Mouse (Mus musculus): ENCODE data around the gene Nr1i3.
"Not testable (repeated sequence)": the region's sequence is repeated elsewhere in the genome, so short reads cannot be mapped to it uniquely, and the experiment has no call there.

Gene Nr1i3

GRCm38 (mm10) chr1:171230215-171230614 lies 16.4 kb downstream of the Nr1i3 start:
- DNase-seq (ENCODE audit: low spot score in 2 of 2): no peak

DNA sequence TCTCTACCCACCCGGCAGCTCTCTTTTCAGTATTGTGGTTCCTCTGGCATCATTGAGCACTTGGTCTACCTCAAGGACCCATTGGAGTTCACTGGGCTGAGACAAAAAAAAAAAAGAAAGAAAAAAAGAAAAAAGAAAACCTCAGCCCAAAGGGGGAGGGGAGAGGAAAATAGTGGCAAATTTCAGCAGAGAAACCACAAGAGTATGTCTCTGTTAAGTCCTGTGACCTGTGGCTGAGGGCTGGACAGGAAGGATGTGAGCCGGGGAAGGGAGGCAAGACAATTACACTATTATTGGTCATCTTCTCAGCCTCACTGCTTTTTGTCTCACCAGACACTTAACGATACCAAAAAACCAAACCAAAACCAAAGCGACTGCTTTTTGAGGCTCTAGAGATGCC lies 18.1 kb downstream of the Nr1i3 start:
- no peak for DNase-seq (ENCODE audit: low spot score in 2 of 2)

DNA sequence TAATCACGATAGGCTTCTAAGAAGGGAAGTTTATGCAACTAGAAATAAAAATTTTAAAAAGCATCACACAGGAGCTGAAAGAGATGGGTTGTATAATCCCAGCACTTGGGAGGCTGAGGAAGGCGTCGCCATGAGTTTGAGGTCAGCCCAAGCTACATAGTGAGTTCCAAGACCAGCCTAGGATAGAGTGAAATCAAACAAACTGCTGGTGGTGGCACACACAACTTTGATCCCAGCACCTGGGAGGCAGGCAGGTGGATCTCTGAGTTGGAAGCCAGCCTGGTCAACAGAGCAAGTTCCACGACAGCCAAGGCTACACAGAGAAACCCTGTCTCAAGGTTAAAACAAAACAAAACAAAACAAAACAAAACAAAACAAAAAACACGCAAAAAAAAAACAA lies 18.6 kb downstream of the Nr1i3 start:
- no peak for DNase-seq (ENCODE audit: low spot score in 2 of 2)

DNA sequence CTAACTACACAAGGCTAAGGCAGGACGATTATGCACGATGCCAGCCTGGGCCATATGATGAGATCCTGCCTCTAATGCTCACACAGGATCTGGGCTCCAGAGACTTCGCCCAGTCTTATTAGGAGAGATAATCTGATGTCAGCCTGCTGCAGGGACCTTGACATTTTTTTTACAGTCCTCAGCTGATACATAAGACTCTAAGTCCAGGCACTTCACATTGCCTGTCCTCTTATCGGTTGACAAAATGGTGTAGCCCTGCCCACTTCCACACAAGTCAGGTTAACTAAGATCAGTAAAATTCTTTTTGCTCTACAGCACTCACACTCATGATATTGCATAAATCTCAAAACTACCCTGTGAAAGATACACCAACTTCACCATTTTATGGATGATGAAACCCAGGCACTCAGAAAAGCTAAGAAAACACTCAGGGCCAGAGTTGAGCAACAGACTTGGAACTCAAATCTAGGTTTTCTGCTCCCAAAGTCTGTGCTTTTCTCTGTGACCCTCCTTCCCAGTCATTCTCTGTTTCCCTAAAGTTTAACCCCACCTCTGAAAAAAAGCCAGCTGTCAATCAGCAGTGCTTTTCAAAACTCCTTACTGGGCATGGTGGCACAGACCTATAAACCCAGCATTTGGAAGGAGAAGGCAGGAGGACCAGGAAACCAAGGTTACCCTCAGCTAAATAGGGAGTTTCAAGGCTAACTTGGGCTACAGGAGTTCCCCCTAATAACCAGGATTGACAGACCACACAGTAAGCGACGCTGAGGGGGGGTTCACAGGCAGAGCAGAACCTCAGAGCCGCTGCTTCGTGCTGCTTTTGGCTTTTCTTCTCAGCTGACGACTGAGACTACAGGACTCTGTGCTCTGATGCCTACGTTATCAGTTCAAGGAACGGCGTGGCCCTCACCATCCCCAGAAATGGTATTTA lies 19.3 kb downstream of the Nr1i3 start:
- DNase-seq (ENCODE audit: low spot score in 2 of 2): no peak

DNA sequence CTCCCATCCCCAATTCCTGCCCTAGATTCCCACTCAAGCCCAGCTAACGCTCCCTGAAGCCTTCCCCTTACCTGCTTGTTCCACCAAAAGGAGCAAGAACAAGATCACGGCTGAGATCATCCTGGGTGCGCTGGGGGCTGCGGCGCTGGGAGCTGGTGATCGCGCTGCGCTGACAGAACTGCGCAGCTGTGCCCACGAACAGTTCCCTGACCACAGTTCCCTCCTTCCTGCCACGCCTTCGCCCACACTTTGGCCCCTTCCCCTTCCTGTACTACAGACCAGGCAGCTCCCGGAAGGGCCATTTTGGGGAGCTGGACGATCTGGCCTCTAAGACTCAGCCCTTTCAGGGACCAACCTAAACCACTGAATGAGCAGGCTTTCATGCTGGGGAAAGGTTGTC lies 20.4 kb downstream of the Nr1i3 start, which contains the start of gene Fcer1g:
Gene Fcer1g (minus strand): TSS at position 240 of the 400 bp plus-strand sequence.
- peak in 1 of 2 experiments; percentile 43 for DNase-seq (ENCODE audit: low spot score in 2 of 2)

- no peak for DNase-seq (ENCODE audit: low spot score in 2 of 2)
Observed at GRCm38 (mm10) chr1:171234538-171234937, 20.8 kb downstream of the Nr1i3 start.

DNA sequence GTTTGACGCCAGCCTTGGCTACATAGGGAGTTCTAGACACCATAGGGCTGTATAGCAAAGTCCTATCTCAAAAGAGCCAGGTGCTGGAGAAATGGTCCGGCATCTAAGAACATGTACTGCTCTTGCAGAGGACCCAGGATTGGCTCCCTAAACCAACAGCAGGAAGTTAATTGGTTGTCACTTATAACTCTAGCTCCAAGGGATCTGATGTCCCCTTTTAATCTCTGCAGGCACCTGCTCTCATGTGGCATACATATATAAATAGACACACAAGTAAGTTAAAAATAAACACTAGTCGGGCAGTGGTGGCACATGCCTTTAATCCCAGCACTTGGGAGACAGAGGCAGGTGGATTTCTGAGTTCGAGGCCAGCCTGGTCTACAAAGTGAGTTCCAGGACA lies 22.0 kb downstream of the Nr1i3 start:
- no peak for DNase-seq (ENCODE audit: low spot score in 2 of 2)

DNA sequence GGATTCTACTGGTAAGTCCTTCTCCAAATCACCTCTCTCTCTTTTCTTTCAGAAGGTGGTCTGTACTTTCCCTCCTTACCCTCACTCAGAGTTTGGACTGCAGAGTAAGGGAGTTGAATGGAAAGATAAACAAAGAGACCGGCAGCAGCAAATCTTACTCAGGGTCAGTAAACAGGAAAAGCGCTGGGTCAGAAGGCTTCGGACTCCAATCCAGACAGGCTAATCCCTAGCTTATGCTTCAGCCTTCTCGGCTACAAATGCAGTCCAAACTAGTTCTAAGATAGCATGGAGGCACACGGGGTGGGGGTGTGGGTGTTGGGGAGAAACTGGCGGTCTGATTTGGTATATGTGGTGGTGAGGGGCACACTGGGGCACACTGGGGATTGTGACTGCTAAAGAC lies 23.7 kb downstream of the Nr1i3 start:
- DNase-seq (ENCODE audit: low spot score in 2 of 2): no peak

GRCm38 (mm10) chr1:171238463-171238862 lies 24.7 kb downstream of the Nr1i3 start:
- peak; percentile 43 to 75 for DNase-seq (ENCODE audit: low spot score in 2 of 2)

- DNase-seq (ENCODE audit: low spot score in 2 of 2): no peak
Observed at GRCm38 (mm10) chr1:171239992-171240744, 26.4 kb downstream of the Nr1i3 start.

- DNase-seq (ENCODE audit: low spot score in 2 of 2): no peak
Observed at GRCm38 (mm10) chr1:171240911-171241310, 27.1 kb downstream of the Nr1i3 start.

DNA sequence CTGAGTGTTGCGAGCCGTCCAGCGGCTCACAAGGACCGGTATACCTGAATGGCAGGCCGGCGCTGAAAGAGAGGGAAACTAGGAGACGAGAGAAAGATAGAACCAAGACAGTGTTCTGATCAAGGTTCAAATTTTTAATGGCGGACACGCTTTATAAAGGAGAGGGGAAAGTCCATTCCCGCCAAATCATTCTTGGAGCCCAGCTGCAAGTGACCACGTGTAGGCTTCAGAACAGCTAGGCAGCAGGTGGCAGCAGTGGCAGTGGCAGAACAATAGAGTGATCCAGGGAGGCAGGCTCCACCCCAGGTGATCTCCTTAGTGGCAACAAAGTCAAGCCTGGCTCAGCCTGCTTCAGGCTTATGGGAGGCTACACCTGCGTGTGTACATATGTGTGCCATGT lies 28.2 kb downstream of the Nr1i3 start:
- not testable (repeated sequence) for DNase-seq (ENCODE audit: low spot score in 2 of 2)

- no peak for DNase-seq (ENCODE audit: low spot score in 2 of 2)
Observed at GRCm38 (mm10) chr1:171245353-171245752, 31.6 kb downstream of the Nr1i3 start.

GRCm38 (mm10) chr1:171246709-171247452 lies 33.1 kb downstream of the Nr1i3 start:
- DNase-seq (ENCODE audit: low spot score in 2 of 2): peak; percentile 95 to 98

DNA sequence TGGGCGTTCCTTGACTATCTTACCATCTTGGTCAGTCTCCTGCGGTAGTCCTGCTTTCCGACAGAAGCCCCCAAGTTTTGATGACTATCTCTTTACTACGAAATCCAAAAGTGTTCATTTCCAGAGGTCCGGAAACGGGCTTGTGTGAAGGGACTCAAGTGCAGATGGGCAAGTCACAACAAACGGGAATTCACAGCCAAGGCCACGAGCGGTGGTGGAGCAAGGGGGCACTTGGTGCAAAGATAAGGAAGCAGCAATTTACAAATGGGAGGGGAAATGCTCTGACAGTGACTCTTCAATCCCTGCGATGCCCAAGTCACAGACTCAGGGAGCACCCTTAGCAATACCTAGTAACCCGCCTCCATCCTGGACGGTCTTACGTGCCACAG lies 33.7 kb downstream of the Nr1i3 start:
- DNase-seq (ENCODE audit: low spot score in 2 of 2): peak in 1 of 2 experiments; percentile 47

- no peak for DNase-seq (ENCODE audit: low spot score in 2 of 2)
Observed at GRCm38 (mm10) chr1:171247916-171248315, 34.1 kb downstream of the Nr1i3 start.

DNA sequence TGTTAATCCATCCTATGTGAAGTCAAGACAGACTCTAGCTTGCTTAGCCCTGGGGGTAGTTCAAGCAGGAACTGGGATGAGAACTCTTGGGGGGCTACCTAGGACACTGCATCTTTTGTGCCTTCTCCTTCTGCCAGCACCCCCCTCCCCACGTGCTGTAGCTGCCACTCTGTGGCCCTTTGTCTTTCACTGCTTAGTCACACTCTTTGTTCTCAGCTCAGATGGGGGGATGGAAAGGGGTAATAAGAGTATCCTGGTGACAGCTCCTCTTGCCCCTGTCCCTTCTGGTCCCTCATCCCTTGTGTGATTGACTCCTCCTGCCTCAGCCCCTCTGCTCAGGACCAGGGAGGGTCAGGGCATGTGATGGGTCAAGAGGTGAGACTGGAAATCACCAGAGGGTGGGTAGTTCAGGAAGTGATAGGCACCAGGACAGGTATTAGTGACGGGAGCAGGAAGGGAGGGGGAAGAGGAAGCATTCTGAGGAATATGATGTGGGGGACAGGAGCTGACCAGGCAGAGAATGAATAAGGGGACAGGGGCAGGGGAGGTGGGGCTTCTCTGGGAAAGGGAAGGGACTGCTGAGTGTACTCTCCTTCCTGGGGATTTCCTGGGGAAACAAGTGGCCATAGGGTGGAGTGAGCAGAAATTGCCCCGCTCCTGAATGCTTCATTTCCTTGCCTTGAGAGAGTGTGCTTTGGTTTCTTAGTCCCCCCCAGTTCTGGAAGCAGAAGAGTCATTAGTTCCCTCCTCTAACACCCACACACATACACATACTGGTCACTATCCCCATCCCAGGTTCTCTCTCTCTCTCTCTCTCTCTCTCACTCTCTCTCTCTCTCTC lies 34.8 kb downstream of the Nr1i3 start:
- DNase-seq (ENCODE audit: low spot score in 2 of 2): no peak

- DNase-seq (ENCODE audit: low spot score in 2 of 2): no peak
Observed at GRCm38 (mm10) chr1:171249913-171250600, 36.3 kb downstream of the Nr1i3 start, which contains the start of gene Adamts4. Gene Adamts4 (plus strand): TSS chr1:171250421.

DNA sequence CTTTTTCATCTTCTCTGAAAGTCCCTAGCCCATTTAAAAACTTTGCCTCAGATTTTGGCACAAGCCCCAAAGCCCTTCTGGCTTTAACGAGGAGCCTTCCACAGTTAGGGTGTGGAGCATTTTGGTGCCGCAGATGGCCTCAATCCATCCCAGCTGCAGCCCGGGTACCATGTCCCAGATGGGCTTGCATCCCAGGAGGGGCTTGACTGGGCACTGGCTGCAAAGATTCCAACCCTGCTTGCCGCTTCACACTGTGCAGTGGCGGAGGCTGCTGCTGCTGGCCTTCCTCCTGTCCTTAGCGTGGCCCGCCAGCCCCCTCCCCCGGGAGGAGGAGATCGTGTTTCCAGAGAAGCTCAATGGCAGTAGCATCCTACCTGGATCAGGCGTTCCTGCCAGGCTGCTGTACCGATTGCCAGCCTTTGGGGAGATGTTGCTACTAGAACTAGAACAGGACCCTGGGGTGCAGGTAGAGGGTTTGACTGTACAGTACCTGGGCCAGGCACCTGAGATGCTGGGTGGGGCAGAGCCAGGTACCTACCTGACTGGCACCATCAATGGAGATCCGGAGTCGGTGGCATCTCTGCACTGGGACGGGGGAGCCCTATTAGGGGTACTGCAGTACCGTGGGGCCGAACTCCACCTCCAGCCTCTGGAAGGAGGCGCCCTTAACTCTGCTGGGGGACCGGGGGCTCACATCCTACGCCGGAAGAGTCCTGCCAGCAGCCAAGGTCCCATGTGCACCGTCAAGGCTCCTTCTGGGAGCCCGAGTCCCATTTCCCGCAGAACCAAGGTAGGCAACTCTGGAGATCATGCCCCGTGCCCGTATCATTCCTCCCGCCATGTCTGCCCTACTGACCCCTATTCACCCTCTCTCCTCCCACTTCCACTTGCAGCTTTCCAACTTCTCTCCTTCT lies 37.2 kb downstream of the Nr1i3 start, which contains the start of gene Ndufs2:
Gene Ndufs2 (minus strand): TSS at position 709 of the 914 bp plus-strand sequence.
- DNase-seq (ENCODE audit: low spot score in 2 of 2): no peak

Data from spleen, postnatal 10 days (tissue).